Mouse (Mus musculus): ENCODE data around the gene Vamp8.

The Vamp8 gene

DNA sequence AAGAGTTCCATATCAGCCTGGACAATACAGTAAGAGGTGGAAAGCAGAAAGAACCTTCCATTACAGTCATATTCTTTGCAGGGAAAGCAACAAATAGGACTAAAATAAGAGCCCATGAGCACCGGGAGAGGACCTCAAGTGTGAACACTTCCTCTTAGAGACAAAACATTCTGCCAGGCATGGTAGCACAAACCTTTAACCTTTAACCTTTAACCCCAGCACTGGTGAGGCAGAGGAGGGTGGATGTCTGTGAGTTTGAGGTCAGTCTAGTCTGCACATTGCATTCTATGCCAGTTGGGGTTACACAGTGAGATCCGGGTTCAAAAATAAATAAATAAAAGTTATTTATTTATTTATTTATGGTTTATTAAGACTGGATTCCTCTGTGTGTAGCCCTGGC lies 50.0 kb downstream of the Vamp8 start:
- in situ Hi-C loops (cut with MboI; ENCODE audit: low pct_unique_long_range_greater_than_20kb in 1 of 2, low sequenced_read_pairs in 2 of 2, unreplicated experiment in 1 of 2), result no loop called here
